Mouse (Mus musculus): Measurements from ENCODE around the gene Slc25a18.

The Slc25a18 gene

GRCm38 (mm10) chr6:120841754-120842153 lies 68.4 kb downstream of the Slc25a18 start:
- DNase-seq (ENCODE audit: low spot score) = peak; percentile 63

Data from c-Kit-positive CD71-positive TER-119-positive erythroid progenitor cells, embryonic 14.5 days (primary cell).